Mouse (Mus musculus): ENCODE measurements around the gene Krt17.

GRCm38 (mm10) chr11:100221741-100222140 is 39.1 kb downstream of the Krt17 start:
- TF ChIP-seq POLR2A (IDR thresholded peaks at IDR 0.05; ENCODE audit: extremely low read depth, insufficient read depth, low read length) (no peak), CTCF (IDR thresholded peaks at IDR 0.05; ENCODE audit: extremely low read depth, insufficient read depth, low read length) (no peak)

All from cortical plate, adult 2 months (tissue).